Mouse (Mus musculus) MEL (cell line): ENCODE measurements around the gene Elovl3. TPM values are rescaled to one million over a fixed set of nuclear protein-coding genes. Genes with fewer than 3 reads are reported as not detected.

Experiments
- DNase-seq: peaks from one replicate; pipeline ENCODE4 v3.0.0; 2011; ENCODE audit warnings: low read depth, low spot score
- H3K27ac ChIP-seq: 2 replicates; pipeline ENCODE4 v1.5.1; 2012; ENCODE audit warnings: low read depth, mild to moderate bottlenecking, control low read depth, low read length, moderate library complexity; ENCODE audit not compliant: control insufficient read depth
- H3K27me3 ChIP-seq, 2 experiments: fragments of 150-350 bp in 1 of 2; sonication (generic) in 1 of 2; 2 replicates each; pipeline ENCODE4 v1.6.1; 2012; ENCODE audit warnings: low read length in 2 of 2, mild to moderate bottlenecking in 2 of 2, improper control_type of control experiment in 1 of 2, moderate library complexity in 1 of 2; ENCODE audit not compliant: insufficient read depth in 2 of 2, control insufficient read depth in 1 of 2
- H3K36me3 ChIP-seq, 2 experiments: 2 replicates each; pipeline ENCODE4 v1.6.1; 2012 to 2014; ENCODE audit warnings: low read length in 2 of 2, improper control_type of control experiment in 1 of 2, inconsistent platforms in 1 of 2, mild to moderate bottlenecking in 1 of 2; ENCODE audit not compliant: insufficient read depth in 2 of 2, control insufficient read depth in 1 of 2
- H3K4me1 ChIP-seq, 2 experiments: fragments of 150-350 bp in 1 of 2; sonication (generic) in 1 of 2; 2 replicates each; pipeline ENCODE4 v1.6.1; 2012; ENCODE audit warnings: low read length in 2 of 2, improper control_type of control experiment in 1 of 2, mild to moderate bottlenecking in 1 of 2; ENCODE audit not compliant: insufficient read depth in 2 of 2, control insufficient read depth in 1 of 2
- H3K4me3 ChIP-seq, 2 experiments: fragments of 150-350 bp in 1 of 2; sonication (generic) in 1 of 2; 2 replicates each; pipeline ENCODE4 v1.5.1; 2012; ENCODE audit warnings: low read depth in 2 of 2, low read length in 2 of 2, mild to moderate bottlenecking in 2 of 2, moderate library complexity in 2 of 2, control low read depth in 1 of 2, improper control_type of control experiment in 1 of 2; ENCODE audit not compliant: control insufficient read depth in 1 of 2, insufficient read depth in 1 of 2
- H3K79me2 ChIP-seq: 2 replicates; pipeline ENCODE4 v1.6.1; 2012; ENCODE audit warnings: mild to moderate bottlenecking, low read length, moderate library complexity; ENCODE audit not compliant: control insufficient read depth, poor library complexity, insufficient read depth
- H3K9ac ChIP-seq: 2 replicates; pipeline ENCODE4 v1.6.1; 2012; ENCODE audit warnings: low read depth, mild to moderate bottlenecking, control low read depth, low read length, moderate library complexity; ENCODE audit not compliant: control insufficient read depth, poor library complexity, severe bottlenecking
- H3K9me3 ChIP-seq: fragments of 150-350 bp; sonication (generic); replicated peaks from 2 replicates; pipeline ENCODE4 v1.6.1; 2012; ENCODE audit warnings: mild to moderate bottlenecking, low read length, improper control_type of control experiment, moderate library complexity; ENCODE audit not compliant: insufficient read depth
- CHD1 ChIP-seq: IDR thresholded peaks from 2 replicates; pipeline ENCODE4 v1.6.1; 2012; ENCODE audit warnings: low read depth, mild to moderate bottlenecking, inconsistent platforms, low read length, improper control_type of control experiment
- CTCF ChIP-seq, 3 experiments: IDR thresholded peaks in 2 of 3; conservative IDR thresholded peaks in 1 of 3; 2 replicates each; pipeline ENCODE4 v1.5.1; 2011 to 2012; ENCODE audit warnings: low read length in 3 of 3, low read depth in 2 of 3, mild to moderate bottlenecking in 2 of 3, improper control_type of control experiment in 1 of 3, inconsistent platforms in 1 of 3, mixed read lengths in 1 of 3, moderate library complexity in 1 of 3; ENCODE audit not compliant: control insufficient read depth in 1 of 3, insufficient read depth in 1 of 3, poor library complexity in 1 of 3, severe bottlenecking in 1 of 3
- GATA1 ChIP-seq: IDR thresholded peaks from 2 replicates; pipeline ENCODE4 v1.6.1; 2011; ENCODE audit warnings: low read depth, low read length, improper control_type of control experiment
- MAFK ChIP-seq: IDR thresholded peaks from 2 replicates; pipeline ENCODE4 v1.6.1; 2011; ENCODE audit warnings: low read depth, mild to moderate bottlenecking, low read length, improper control_type of control experiment, borderline replicate concordance
- MEF2A ChIP-seq: IDR thresholded peaks from 2 replicates; pipeline ENCODE4 v1.6.1; 2014; ENCODE audit warnings: low read depth, mild to moderate bottlenecking, inconsistent platforms, low read length, improper control_type of control experiment; ENCODE audit not compliant: poor library complexity, insufficient replicate concordance, severe bottlenecking; ENCODE audit errors: extremely low read depth
- MXI1 ChIP-seq: IDR thresholded peaks from 2 replicates; pipeline ENCODE4 v1.6.1; 2011; ENCODE audit warnings: mild to moderate bottlenecking, low read depth, low read length, improper control_type of control experiment
- MYB ChIP-seq: IDR thresholded peaks from 2 replicates; pipeline ENCODE4 v1.6.1; 2011; ENCODE audit warnings: mild to moderate bottlenecking, low read depth, low read length, improper control_type of control experiment
- POLR2A ChIP-seq, 2 experiments: IDR thresholded peaks; 2 replicates each; pipeline ENCODE4 v1.6.1; 2011 to 2012; ENCODE audit warnings: low read length in 2 of 2, mild to moderate bottlenecking in 2 of 2, control low read depth in 1 of 2, improper control_type of control experiment in 1 of 2, low read depth in 1 of 2, moderate library complexity in 1 of 2; ENCODE audit not compliant: control insufficient read depth in 1 of 2, insufficient read depth in 1 of 2, poor library complexity in 1 of 2
- RAD21 ChIP-seq: IDR thresholded peaks from 2 replicates; pipeline ENCODE4 v1.6.1; 2011; ENCODE audit warnings: mild to moderate bottlenecking, low read depth, low read length, improper control_type of control experiment
- SIN3A ChIP-seq: IDR thresholded peaks from 2 replicates; pipeline ENCODE4 v1.6.1; 2012; ENCODE audit warnings: low read length, improper control_type of control experiment, inconsistent platforms
- SMC3 ChIP-seq: IDR thresholded peaks from 2 replicates; pipeline ENCODE4 v1.6.1; 2011; ENCODE audit warnings: low read depth, low read length, improper control_type of control experiment
- UBTF ChIP-seq: IDR thresholded peaks from 2 replicates; pipeline ENCODE4 v1.6.1; 2012; ENCODE audit warnings: low read depth, mild to moderate bottlenecking, inconsistent platforms, low read length, improper control_type of control experiment, moderate library complexity, borderline replicate concordance; ENCODE audit not compliant: insufficient read depth
- ZMIZ1 ChIP-seq: IDR thresholded peaks from 2 replicates; pipeline ENCODE4 v1.6.1; 2012; ENCODE audit warnings: low read depth, mild to moderate bottlenecking, inconsistent platforms, low read length, improper control_type of control experiment, moderate library complexity
- ZNF384 ChIP-seq: IDR thresholded peaks from 2 replicates; pipeline ENCODE4 v1.6.1; 2012; ENCODE audit warnings: low read depth, mild to moderate bottlenecking, inconsistent platforms, low read length, improper control_type of control experiment
- polyA plus RNA-seq, 2 experiments: library from polyadenylated mRNA; stranded (reverse) in 1 of 2; unstranded in 1 of 2; fragments of >175 nt in 1 of 2; fragments of >200 nt in 1 of 2; gene quantifications; 2 replicates each; pipeline versions ENCODE4 v1.2.1 to v1.2.4; 2012; ENCODE audit warnings: low replicate concordance in 2 of 2, low read depth in 1 of 2; ENCODE audit not compliant: insufficient read length in 2 of 2, insufficient read depth in 1 of 2, missing spikeins in 1 of 2
- total RNA-seq: library from RNA; depleted of rRNA; stranded (reverse); fragments of 300-350 nt; gene quantifications from 2 replicates; pipeline ENCODE4 v1.2.3, GENCODE M21; 2012

Gene Elovl3
- total and polyA plus RNA-seq, 3 experiments, result 1.2 to 2.3 TPM; not detected in 1

- H3K36me3 ChIP-seq, result no peaks in the 10 kb centered on the region
These were observed 37.6 kb upstream of the Elovl3 start for GRCm38 (mm10) chr19:46094144-46094543.

GRCm38 (mm10) chr19:46095291-46095690 is 36.4 kb upstream of the Elovl3 start:
- Histone ChIP-seq H3K4me3 (no peak overlapping the region), H3K27me3 (peaks cover 0 to 2% of the 10 kb centered on the region in 2 experiments; a peak in 3 of 4 replicates), H3K9ac (no peak overlapping the region), H3K4me1 (no peaks in the 10 kb centered on the region), H3K9me3 (no peaks in the 10 kb centered on the region), H3K79me2 (no peaks in the 10 kb centered on the region), H3K36me3 (no peaks in the 10 kb centered on the region), H3K27ac (no peak overlapping the region)
- DNase-seq, result no peak
- no peak for TF ChIP-seq MXI1
- TF ChIP-seq ZNF384, result no peak
- TF ChIP-seq POLR2A (IDR thresholded peaks at IDR 0.05; ENCODE audit: control insufficient read depth in 1 of 2, insufficient read depth in 1 of 2, low read depth in 1 of 2, low read length in 2 of 2, poor library complexity in 1 of 2), result no peak
- no peak for TF ChIP-seq GATA1
- TF ChIP-seq MAFK, result no peak
- no peak for TF ChIP-seq UBTF
- TF ChIP-seq SIN3A, result no peak
- TF ChIP-seq ZMIZ1, result no peak
- no peak for TF ChIP-seq CHD1
- TF ChIP-seq SMC3, result no peak

More at GRCm38 (mm10) chr19:46094144-46094543, 37.6 kb upstream of the Elovl3 start:
- peak; percentile 29; the same call in 1 of the 2 replicates for TF ChIP-seq ZNF384
- peak in 2 of 3 experiments; percentile 11 to 17; a peak in 1 of 6 replicates for TF ChIP-seq CTCF (IDR thresholded peaks at IDR 0.05 in 2 of 3, conservative IDR thresholded peaks at IDR 0.05 in 1 of 3; ENCODE audit: control insufficient read depth in 1 of 3, insufficient read depth in 1 of 3, low read depth in 2 of 3, low read length in 3 of 3, poor library complexity in 1 of 3, severe bottlenecking in 1 of 3)
- no peak for TF ChIP-seq CHD1
- TF ChIP-seq RAD21, result peak; percentile 7; the same call in 1 of the 2 replicates
- TF ChIP-seq, all 39 proteins: peak for 3
- Histone ChIP-seq H3K27ac (no peak overlapping the region), H3K4me3 (no peak overlapping the region), H3K4me1 (no peaks in the 10 kb centered on the region), H3K27me3 (peaks cover 0 to 2% of the 10 kb centered on the region in 2 experiments; a peak in 2 of 4 replicates), H3K79me2 (no peaks in the 10 kb centered on the region), H3K9me3 (no peaks in the 10 kb centered on the region), H3K9ac (no peak overlapping the region)
- peak; percentile 28 for DNase-seq

- no peak for DNase-seq
- no peak for TF ChIP-seq MEF2A
- TF ChIP-seq MYB, result no peak
- Histone ChIP-seq H3K27me3 (peaks cover 0 to 2% of the 10 kb centered on the region in 2 experiments; a peak in 3 of 4 replicates), H3K9ac (no peak overlapping the region), H3K79me2 (no peaks in the 10 kb centered on the region), H3K4me3 (no peak overlapping the region), H3K9me3 (no peaks in the 10 kb centered on the region), H3K27ac (no peak overlapping the region), H3K36me3 (no peaks in the 10 kb centered on the region), H3K4me1 (no peaks in the 10 kb centered on the region)
These were observed 35.3 kb upstream of the Elovl3 start for GRCm38 (mm10) chr19:46096396-46096795.
